Mouse (Mus musculus): Measurements from ENCODE around the gene Pnkd. TPM values are rescaled to one million over a fixed set of nuclear protein-coding genes. Genes with fewer than 3 reads are reported as not detected.
A peak's percentile ranks its signal among the peaks of the same experiment; 100 is the strongest.

Gene Pnkd
- total RNA-seq, 2 experiments from 2014 or later, result 98.6 to 99.4 TPM

- intact Hi-C loops (cut with DNase I), result loop anchor here (10.0 kb wide), 1 partner anchor 160 kb away; no protein-coding TSS in a partner anchor
- no peak for DNase-seq
Measured at GRCm38 (mm10) chr1:74294733-74295455, 10.2 kb downstream of the Pnkd start.

DNA sequence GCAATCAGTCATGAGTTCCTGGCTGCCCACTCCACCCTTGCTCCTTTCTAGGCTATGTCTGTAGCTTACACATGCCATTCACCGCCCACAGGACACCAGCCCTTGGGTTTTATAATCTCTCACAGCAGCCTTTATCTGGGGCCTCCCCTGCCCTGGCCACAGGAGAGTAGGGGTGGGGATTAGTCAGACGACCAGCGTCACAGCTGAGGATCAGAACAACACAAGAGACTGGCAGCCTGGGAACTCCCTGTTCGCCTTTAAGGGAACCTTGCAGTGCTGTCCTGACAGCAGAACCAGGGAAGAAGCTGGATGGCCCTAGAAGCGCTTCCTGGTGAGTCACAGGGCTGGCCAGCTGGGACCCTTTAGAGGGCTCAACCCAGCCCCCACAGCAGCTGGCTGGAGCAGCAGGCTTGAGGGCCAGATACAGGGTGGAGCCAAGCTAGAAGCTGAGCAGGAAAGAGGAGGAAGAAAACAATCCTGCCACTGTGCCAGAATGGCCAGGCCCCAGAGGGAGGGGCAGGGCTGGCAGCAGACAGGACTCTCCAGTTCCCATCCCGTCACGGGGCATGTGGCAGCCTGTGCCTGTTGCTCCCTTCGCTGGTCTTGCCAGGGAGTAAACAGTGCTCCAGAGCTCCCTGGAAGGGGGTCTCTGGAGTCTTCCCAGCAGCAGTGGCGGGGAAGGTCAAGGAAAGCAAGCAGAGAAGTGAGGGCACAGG lies 10.9 kb downstream of the Pnkd start:
- intact Hi-C loops (cut with DNase I), result loop anchor here (10.0 kb wide), 1 partner anchor 159 kb away; no protein-coding TSS in a partner anchor
- peak; percentile 95 for DNase-seq

- DNase-seq, result no peak
- intact Hi-C loops (cut with DNase I), result loop anchor here (10.0 kb wide), 1 partner anchor 158 kb away; no protein-coding TSS in a partner anchor
Measured at GRCm38 (mm10) chr1:74296477-74296876, 11.7 kb downstream of the Pnkd start.

- intact Hi-C loops (cut with DNase I), result loop anchor here (10.0 kb wide), 1 partner anchor 158 kb away; no protein-coding TSS in a partner anchor
- no peak for DNase-seq
Measured at GRCm38 (mm10) chr1:74297269-74297668, 12.5 kb downstream of the Pnkd start.

- DNase-seq, result no peak
- intact Hi-C loops (cut with DNase I), result loop anchor here (10.0 kb wide), 1 partner anchor 157 kb away; no protein-coding TSS in a partner anchor
Measured at GRCm38 (mm10) chr1:74298157-74298750, 13.5 kb downstream of the Pnkd start.

GRCm38 (mm10) chr1:74298996-74299395 lies 14.3 kb downstream of the Pnkd start:
- peak; percentile 49 for DNase-seq
- intact Hi-C loops (cut with DNase I), result loop anchor here (10.0 kb wide), 1 partner anchor 156 kb away; no protein-coding TSS in a partner anchor

DNA sequence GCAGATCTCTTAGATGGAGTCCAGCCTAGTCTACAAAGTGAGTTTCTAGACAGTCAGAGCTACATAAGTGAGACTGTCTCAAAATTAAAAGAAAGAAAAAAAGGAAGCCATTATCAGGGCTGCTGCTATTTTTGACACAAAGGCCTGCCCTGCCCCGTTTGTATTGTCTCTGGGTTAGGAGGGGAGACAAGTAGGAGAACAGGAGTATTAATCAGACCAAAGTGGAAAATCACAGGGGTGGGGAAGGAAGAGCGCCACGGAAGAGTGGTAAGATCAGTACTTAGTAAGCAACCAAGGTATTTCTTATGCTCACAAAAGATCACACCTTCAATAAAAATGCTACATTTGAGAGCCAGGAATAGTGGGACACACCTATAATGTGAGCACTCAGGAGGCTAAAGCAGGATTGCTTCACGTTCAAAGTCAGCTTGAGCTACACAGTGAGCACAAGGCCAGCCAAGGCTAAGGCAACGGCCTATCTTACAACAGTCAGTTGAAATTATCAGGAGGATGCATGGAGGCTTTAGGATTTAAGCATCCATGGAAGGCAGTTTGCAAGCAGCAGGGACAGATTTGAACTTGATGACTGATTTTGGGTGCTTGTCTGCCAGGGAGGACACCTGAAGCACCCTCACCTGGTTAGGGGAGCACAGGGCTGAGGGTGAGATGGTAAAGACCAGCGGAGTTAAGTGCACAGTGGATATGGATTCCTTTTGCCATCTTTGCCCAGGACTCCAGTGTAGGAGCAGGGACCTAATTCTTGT lies 15.8 kb downstream of the Pnkd start:
- DNase-seq, result no peak
- intact Hi-C loops (cut with DNase I), result loop anchor here (5.0 kb wide), 1 partner anchor 57 kb away; no protein-coding TSS in a partner anchor

DNA sequence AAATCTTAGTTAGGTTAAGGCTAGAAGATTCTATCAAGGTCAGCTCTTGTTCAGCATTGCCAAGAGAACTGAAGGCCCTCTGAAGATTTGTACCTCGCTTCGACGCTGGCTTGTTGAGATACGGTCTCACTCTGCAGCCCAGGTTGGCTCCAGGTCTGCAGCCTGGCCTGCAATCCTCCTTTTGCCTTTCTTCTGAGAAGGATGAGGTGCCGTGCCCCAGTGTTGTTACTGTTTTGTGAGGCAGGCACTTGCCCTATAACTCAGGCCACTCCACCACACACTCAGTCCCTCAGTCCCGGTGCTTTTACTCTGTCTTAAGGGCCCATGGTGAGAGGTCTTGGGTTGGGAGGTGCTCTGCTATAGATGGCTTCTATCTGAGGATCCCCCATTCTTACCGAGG lies 17.5 kb downstream of the Pnkd start:
- intact Hi-C loops (cut with DNase I), result loop anchor here (5.0 kb wide), 1 partner anchor 55 kb away; no protein-coding TSS in a partner anchor
- DNase-seq, result no peak

DNA sequence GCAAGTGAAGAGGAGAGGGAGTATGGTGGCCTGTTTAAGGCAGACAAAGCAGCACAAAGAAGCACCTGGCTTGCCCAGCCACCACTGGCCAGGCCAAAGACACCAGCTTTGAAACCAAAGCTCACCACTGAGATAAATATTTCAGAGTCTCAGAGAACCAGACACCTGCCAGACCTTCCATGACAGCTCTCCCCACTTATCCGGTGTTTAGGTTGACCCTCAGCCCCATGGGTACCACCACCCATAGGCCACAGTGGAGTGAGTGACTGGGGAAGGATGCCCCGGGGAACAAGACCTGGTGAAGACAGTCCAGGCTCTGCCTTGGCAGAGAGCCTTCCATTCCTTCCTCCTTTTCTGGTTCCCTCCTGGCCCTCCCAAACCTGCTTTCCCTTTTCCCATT lies 18.1 kb downstream of the Pnkd start:
- DNase-seq, result no peak
- intact Hi-C loops (cut with DNase I), result loop anchor here (5.0 kb wide), 1 partner anchor 54 kb away; no protein-coding TSS in a partner anchor

DNA sequence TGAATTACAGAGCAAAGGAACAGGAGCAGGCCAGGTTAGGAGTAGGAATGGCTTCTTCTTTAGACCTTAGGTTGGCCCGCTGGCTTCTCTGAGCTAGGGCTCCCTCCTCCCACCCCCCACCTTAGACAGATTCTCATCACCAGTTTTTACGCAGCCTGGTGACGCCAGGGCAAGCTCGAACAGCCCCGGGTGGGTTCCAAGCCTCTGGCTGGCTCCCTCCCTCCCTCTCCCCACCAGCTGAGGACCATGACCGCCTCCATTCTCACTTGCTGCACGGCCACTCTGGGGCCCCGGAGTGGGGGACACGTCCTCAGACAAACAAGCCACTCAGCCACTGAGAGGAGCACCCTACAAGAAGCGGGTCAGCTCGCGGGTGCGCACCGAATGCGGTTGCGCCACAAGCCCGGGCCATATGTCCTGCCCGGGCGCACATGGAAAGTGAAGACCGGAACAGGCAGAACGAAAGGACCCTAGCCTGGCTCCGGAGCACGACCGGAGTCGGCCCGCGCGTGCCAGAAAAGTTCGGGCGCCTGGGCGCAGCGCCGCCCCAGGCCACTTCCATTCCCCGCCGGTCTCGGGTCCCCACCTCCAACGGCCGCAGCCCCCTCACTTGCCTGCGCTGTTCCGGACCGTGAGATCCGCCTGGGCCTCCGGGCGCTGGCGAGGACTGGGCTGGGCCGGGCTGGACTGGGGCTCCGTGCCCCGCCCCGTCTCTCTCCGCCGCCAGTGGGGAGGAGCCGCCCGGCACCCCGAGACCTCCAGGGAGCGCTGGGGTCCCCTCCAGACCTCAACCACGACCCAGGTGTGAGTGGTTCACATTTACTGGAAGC lies 19.0 kb downstream of the Pnkd start:
- DNase-seq, result peak; percentile 54
- intact Hi-C loops (cut with DNase I), result loop anchor here (5.0 kb wide), 1 partner anchor 54 kb away; no protein-coding TSS in a partner anchor

DNA sequence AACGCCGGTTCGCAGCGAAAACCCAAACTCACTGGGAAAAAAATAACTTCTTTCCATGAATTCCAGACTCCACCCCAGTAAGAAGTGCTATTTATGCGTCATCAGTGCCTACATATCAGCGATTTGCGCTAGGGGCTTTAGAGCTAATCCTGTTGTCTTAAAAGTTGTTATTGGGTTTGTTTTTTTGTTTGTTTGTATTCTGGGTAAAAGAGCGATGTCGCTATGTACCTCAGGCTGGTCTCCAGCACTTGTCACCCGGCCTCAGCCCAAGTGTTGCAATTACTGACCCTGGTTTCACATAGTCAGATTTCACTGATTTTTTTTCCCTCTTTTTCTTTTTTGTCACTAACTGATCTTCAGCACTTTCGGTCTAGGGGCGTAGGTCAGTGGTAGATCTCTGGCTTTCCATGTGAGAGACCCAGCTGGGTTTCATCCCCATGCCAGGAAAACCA lies 19.6 kb downstream of the Pnkd start:
- intact Hi-C loops (cut with DNase I), result loop anchor here (5.0 kb wide), 1 partner anchor 53 kb away; no protein-coding TSS in a partner anchor
- DNase-seq, result no peak

DNA sequence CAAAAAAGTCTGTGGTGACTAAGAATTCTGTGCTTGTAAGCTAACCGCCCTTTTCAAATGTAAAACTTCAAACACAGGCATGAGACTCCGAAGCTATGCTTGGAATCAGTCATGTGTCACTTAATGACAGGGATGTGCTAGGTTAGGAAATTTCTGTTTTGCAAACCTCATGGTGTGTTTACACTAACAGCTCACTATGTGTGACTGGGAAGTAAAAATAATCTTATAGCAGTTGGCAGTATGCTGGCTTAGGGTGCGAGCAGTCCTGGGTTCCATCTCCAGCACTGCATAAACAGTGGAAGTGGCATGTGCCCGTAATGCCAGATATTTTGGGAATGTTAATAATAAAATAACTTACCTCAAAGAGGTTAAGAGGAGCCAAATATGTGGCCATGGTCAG lies 20.2 kb downstream of the Pnkd start:
- DNase-seq, result no peak
- intact Hi-C loops (cut with DNase I), result loop anchor here (5.0 kb wide), 1 partner anchor 52 kb away; no protein-coding TSS in a partner anchor

GRCm38 (mm10) chr1:74305522-74305921 lies 20.8 kb downstream of the Pnkd start, which contains the start of gene Tmbim1:
TSS of gene Tmbim1 (minus strand) at chr1:74305622.
- no peak for DNase-seq
- intact Hi-C loops (cut with DNase I), result no loop called here

DNA sequence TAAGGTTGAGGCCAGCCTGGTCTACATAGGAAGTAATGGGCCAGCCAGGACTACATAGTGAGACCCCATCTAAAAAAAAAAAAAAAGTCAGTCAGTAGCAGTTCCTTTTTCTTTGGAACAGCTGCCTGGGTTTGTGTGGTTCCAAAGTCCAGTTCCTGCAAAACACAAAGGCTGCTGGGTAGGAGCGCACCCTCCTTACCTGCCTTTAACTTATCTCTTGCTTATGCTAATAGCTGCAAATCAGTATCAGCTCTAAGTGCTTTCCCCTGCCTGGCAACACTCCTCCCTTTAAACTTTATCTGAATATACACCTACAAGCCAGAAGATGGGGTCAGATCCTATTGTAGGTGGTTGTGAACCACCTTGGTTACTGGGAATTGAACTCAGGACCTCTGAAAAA lies 22.4 kb downstream of the Pnkd start:
- intact Hi-C loops (cut with DNase I), result no loop called here
- no peak for DNase-seq

DNA sequence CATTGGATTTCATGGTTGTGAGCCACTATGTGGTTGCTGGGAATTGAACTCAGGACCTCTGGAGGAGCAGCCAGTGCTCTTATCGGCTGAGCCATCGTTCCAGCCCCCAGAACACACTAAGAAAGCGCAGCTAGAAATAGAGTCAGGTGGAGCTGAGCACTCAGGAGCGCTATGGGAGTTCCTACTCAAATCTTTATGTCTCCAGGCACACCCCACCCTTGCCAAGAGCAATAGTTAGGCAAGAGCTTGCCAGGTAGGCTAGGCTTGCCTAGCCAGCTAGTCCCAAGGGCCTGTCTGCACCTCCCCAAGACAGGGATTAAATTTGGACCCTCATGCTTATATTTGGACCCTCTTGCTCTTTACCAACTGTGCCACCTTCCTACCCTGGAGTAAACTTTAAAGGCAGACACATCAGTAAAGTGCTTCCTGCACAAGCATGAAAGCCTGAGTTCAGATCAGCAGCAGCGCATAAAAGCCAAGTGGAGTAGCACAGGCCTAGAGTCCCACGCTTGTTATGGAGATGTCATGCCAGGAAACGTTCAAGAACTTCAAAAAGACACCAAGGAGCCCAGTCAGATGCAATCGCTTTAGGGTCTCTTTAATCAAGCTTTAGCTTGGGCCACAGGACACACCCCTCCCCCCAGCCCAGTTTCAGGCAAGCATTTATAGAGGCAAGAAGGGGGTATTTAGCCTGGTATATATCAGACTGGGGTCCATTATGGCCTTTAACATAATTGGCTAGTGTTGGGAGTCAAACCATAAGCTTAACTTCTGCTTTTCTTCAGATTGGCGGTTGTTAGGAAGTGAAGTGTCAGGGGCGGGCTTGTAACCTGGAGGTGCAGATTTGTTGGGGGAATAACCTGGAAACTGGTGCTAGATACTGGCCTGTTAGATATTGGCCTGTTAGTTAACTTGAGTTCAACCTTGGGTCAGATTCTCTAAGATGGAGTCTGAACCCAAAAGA lies 23.6 kb downstream of the Pnkd start:
- no peak for DNase-seq
- intact Hi-C loops (cut with DNase I), result no loop called here

DNA sequence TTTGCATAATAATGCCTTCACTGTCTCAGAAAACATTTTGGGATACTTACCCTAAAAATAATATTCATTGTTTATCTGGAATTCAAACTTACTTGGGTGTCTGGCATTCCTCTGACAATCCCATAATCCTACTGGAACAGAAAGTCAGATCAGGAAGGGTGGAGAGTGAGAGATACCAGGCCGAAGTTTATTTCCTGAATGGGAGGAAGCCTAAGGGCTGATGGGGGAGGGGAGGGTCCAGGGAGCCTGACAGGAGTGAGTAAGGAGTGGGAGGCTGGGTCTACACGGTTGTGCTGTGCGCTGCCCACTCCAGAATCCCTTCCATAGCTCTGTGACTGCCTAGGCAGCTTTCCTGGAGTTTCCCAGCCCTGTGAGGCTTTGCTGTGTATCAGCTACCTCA lies 25.0 kb downstream of the Pnkd start:
- intact Hi-C loops (cut with DNase I), result no loop called here
- no peak for DNase-seq

GRCm38 (mm10) chr1:74313049-74313692 lies 28.4 kb downstream of the Pnkd start:
- intact Hi-C loops (cut with DNase I), result no loop called here
- peak; percentile 48 for DNase-seq

All from left cerebral cortex, postnatal 4 days (tissue).